Mouse (Mus musculus): ENCODE data around the gene Tenm2. TPM values are rescaled to one million over a fixed set of nuclear protein-coding genes. Genes with fewer than 3 reads are reported as not detected.

Gene Tenm2
- polyA plus RNA-seq, 1 experiment from 2014 or later, result 0.01 TPM

- Histone ChIP-seq H3K4me2 (ENCODE audit: low read depth, low read length) (no peak overlapping the region), H3K4me1 (ENCODE audit: control insufficient read depth, low read depth, low read length) (no peaks in the 10 kb centered on the region), H3K9ac (ENCODE audit: low read depth, low read length) (no peak overlapping the region), H3K9me3 (replicated peaks; ENCODE audit: control insufficient read depth, low read length) (no peaks in the 10 kb centered on the region), H3K4me3 (ENCODE audit: low read depth, low read length) (no peak overlapping the region), H3K36me3 (ENCODE audit: control insufficient read depth, insufficient read depth) (no peaks in the 10 kb centered on the region), H3K27ac (ENCODE audit: low read length) (no peak overlapping the region), H3K27me3 (ENCODE audit: control insufficient read depth, insufficient read depth, low read depth, low read length) (no peaks in the 10 kb centered on the region)
- ATAC-seq (ENCODE audit: low read depth), result no peak
- WGBS (ENCODE audit: insufficient replicate concordance), result 74% methylated on average over 9 of the region's 9 CpGs
These were observed 996.9 kb downstream of the Tenm2 start for GRCm38 (mm10) chr11:36238890-36239289.

- Histone ChIP-seq H3K9ac (ENCODE audit: low read depth, low read length) (no peak overlapping the region), H3K4me1 (ENCODE audit: control insufficient read depth, low read depth, low read length) (no peaks in the 10 kb centered on the region), H3K9me3 (replicated peaks; ENCODE audit: control insufficient read depth, low read length) (no peaks in the 10 kb centered on the region), H3K4me2 (ENCODE audit: low read depth, low read length) (no peak overlapping the region), H3K27me3 (ENCODE audit: control insufficient read depth, insufficient read depth, low read depth, low read length) (no peaks in the 10 kb centered on the region), H3K4me3 (ENCODE audit: low read depth, low read length) (no peak overlapping the region), H3K36me3 (ENCODE audit: control insufficient read depth, insufficient read depth) (no peaks in the 10 kb centered on the region), H3K27ac (ENCODE audit: low read length) (no peak overlapping the region)
- ATAC-seq (ENCODE audit: low read depth), result no peak
- WGBS (ENCODE audit: insufficient replicate concordance), result 59% methylated on average over 11 of the region's 11 CpGs
These were observed 1007.1 kb downstream of the Tenm2 start for GRCm38 (mm10) chr11:36228654-36229053.

- Histone ChIP-seq H3K36me3 (ENCODE audit: control insufficient read depth, insufficient read depth) (no peaks in the 10 kb centered on the region), H3K27me3 (ENCODE audit: control insufficient read depth, insufficient read depth, low read depth, low read length) (no peaks in the 10 kb centered on the region), H3K4me3 (ENCODE audit: low read depth, low read length) (no peak overlapping the region), H3K4me2 (ENCODE audit: low read depth, low read length) (no peak overlapping the region), H3K27ac (ENCODE audit: low read length) (no peak overlapping the region), H3K9ac (ENCODE audit: low read depth, low read length) (no peak overlapping the region), H3K9me3 (replicated peaks; ENCODE audit: control insufficient read depth, low read length) (no peaks in the 10 kb centered on the region), H3K4me1 (ENCODE audit: control insufficient read depth, low read depth, low read length) (no peaks in the 10 kb centered on the region)
- WGBS (ENCODE audit: insufficient replicate concordance), result 57% methylated on average over 6 of the region's 6 CpGs
- no peak for ATAC-seq (ENCODE audit: low read depth)
These were observed 1007.6 kb downstream of the Tenm2 start for GRCm38 (mm10) chr11:36228196-36228595.

- no peaks in the 10 kb centered on the region for H3K27me3 ChIP-seq (ENCODE audit: control insufficient read depth, insufficient read depth, low read depth, low read length)
- no peak overlapping the region for H3K4me3 ChIP-seq (ENCODE audit: low read depth, low read length)
- no peaks in the 10 kb centered on the region for H3K9me3 ChIP-seq (replicated peaks; ENCODE audit: control insufficient read depth, low read length)
- no peaks in the 10 kb centered on the region for H3K36me3 ChIP-seq (ENCODE audit: control insufficient read depth, insufficient read depth)
- H3K27ac ChIP-seq (ENCODE audit: low read length), result no peak overlapping the region
- H3K4me1 ChIP-seq (ENCODE audit: control insufficient read depth, low read depth, low read length), result no peaks in the 10 kb centered on the region
- H3K4me2 ChIP-seq (ENCODE audit: low read depth, low read length), result no peak overlapping the region
- WGBS (ENCODE audit: insufficient replicate concordance), result 36% methylated on average over 3 of the region's 3 CpGs
- ATAC-seq (ENCODE audit: low read depth), result no peak
- H3K9ac ChIP-seq (ENCODE audit: low read depth, low read length), result no peak overlapping the region
These were observed 1009.7 kb downstream of the Tenm2 start for GRCm38 (mm10) chr11:36226061-36226460.

GRCm38 (mm10) chr11:36223716-36224439, 1011.9 kb downstream of the Tenm2 start:
- WGBS (ENCODE audit: insufficient replicate concordance), result 56% methylated on average over 7 of the region's 7 CpGs

GRCm38 (mm10) chr11:36222071-36222470, 1013.7 kb downstream of the Tenm2 start:
- Histone ChIP-seq H3K9ac (ENCODE audit: low read depth, low read length) (no peak overlapping the region), H3K4me3 (ENCODE audit: low read depth, low read length) (no peak overlapping the region), H3K36me3 (ENCODE audit: control insufficient read depth, insufficient read depth) (no peaks in the 10 kb centered on the region), H3K27me3 (ENCODE audit: control insufficient read depth, insufficient read depth, low read depth, low read length) (no peaks in the 10 kb centered on the region), H3K27ac (ENCODE audit: low read length) (no peak overlapping the region), H3K4me1 (ENCODE audit: control insufficient read depth, low read depth, low read length) (no peaks in the 10 kb centered on the region), H3K4me2 (ENCODE audit: low read depth, low read length) (no peak overlapping the region), H3K9me3 (replicated peaks; ENCODE audit: control insufficient read depth, low read length) (no peaks in the 10 kb centered on the region)
- 68% methylated on average over 3 of the region's 3 CpGs for WGBS (ENCODE audit: insufficient replicate concordance)
- ATAC-seq (ENCODE audit: low read depth), result no peak

More at GRCm38 (mm10) chr11:36223716-36224439, 1011.9 kb downstream of the Tenm2 start:
- ATAC-seq (ENCODE audit: low read depth), result no peak
- no peaks in the 10 kb centered on the region for H3K36me3 ChIP-seq (ENCODE audit: control insufficient read depth, insufficient read depth)
- no peaks in the 10 kb centered on the region for H3K9me3 ChIP-seq (replicated peaks; ENCODE audit: control insufficient read depth, low read length)
- H3K4me3 ChIP-seq (ENCODE audit: low read depth, low read length), result no peak overlapping the region
- H3K4me1 ChIP-seq (ENCODE audit: control insufficient read depth, low read depth, low read length), result no peaks in the 10 kb centered on the region
- no peaks in the 10 kb centered on the region for H3K27me3 ChIP-seq (ENCODE audit: control insufficient read depth, insufficient read depth, low read depth, low read length)
- H3K4me2 ChIP-seq (ENCODE audit: low read depth, low read length), result no peak overlapping the region
- H3K9ac ChIP-seq (ENCODE audit: low read depth, low read length), result no peak overlapping the region
- no peak overlapping the region for H3K27ac ChIP-seq (ENCODE audit: low read length)

GRCm38 (mm10) chr11:36221271-36221975, 1014.3 kb downstream of the Tenm2 start:
- H3K36me3 ChIP-seq (ENCODE audit: control insufficient read depth, insufficient read depth), result no peaks in the 10 kb centered on the region
- no peaks in the 10 kb centered on the region for H3K27me3 ChIP-seq (ENCODE audit: control insufficient read depth, insufficient read depth, low read depth, low read length)
- no peaks in the 10 kb centered on the region for H3K9me3 ChIP-seq (replicated peaks; ENCODE audit: control insufficient read depth, low read length)
- 12% methylated on average over 10 of the region's 10 CpGs for WGBS (ENCODE audit: insufficient replicate concordance)
- no peaks in the 10 kb centered on the region for H3K4me1 ChIP-seq (ENCODE audit: control insufficient read depth, low read depth, low read length)
- H3K4me2 ChIP-seq (ENCODE audit: low read depth, low read length), result no peak overlapping the region
- ATAC-seq (ENCODE audit: low read depth), result no peak
- H3K9ac ChIP-seq (ENCODE audit: low read depth, low read length), result no peak overlapping the region
- H3K27ac ChIP-seq (ENCODE audit: low read length), result no peak overlapping the region
- H3K4me3 ChIP-seq (ENCODE audit: low read depth, low read length), result no peak overlapping the region

GRCm38 (mm10) chr11:36220651-36221050, 1015.1 kb downstream of the Tenm2 start:
- no peak overlapping the region for H3K9ac ChIP-seq (ENCODE audit: low read depth, low read length)
- ATAC-seq (ENCODE audit: low read depth), result no peak
- H3K27me3 ChIP-seq (ENCODE audit: control insufficient read depth, insufficient read depth, low read depth, low read length), result no peaks in the 10 kb centered on the region
- no peak overlapping the region for H3K4me2 ChIP-seq (ENCODE audit: low read depth, low read length)
- H3K9me3 ChIP-seq (replicated peaks; ENCODE audit: control insufficient read depth, low read length), result no peaks in the 10 kb centered on the region
- no peaks in the 10 kb centered on the region for H3K4me1 ChIP-seq (ENCODE audit: control insufficient read depth, low read depth, low read length)
- H3K36me3 ChIP-seq (ENCODE audit: control insufficient read depth, insufficient read depth), result no peaks in the 10 kb centered on the region
- WGBS (ENCODE audit: insufficient replicate concordance), result 11% methylated on average over 5 of the region's 5 CpGs
- no peak overlapping the region for H3K27ac ChIP-seq (ENCODE audit: low read length)
- H3K4me3 ChIP-seq (ENCODE audit: low read depth, low read length), result no peak overlapping the region

GRCm38 (mm10) chr11:36219586-36219985, 1016.2 kb downstream of the Tenm2 start:
- 61% methylated on average over 4 of the region's 4 CpGs for WGBS (ENCODE audit: insufficient replicate concordance)
- Histone ChIP-seq H3K9ac (ENCODE audit: low read depth, low read length) (no peak overlapping the region), H3K4me3 (ENCODE audit: low read depth, low read length) (no peak overlapping the region), H3K9me3 (replicated peaks; ENCODE audit: control insufficient read depth, low read length) (no peaks in the 10 kb centered on the region), H3K4me1 (ENCODE audit: control insufficient read depth, low read depth, low read length) (no peaks in the 10 kb centered on the region), H3K27me3 (ENCODE audit: control insufficient read depth, insufficient read depth, low read depth, low read length) (no peaks in the 10 kb centered on the region), H3K4me2 (ENCODE audit: low read depth, low read length) (no peak overlapping the region), H3K27ac (ENCODE audit: low read length) (no peak overlapping the region), H3K36me3 (ENCODE audit: control insufficient read depth, insufficient read depth) (no peaks in the 10 kb centered on the region)
- no peak for ATAC-seq (ENCODE audit: low read depth)

Measured in liver, embryonic 16.5 days (tissue).